Mouse (Mus musculus) A20 (cell line): ENCODE measurements at regions not wholly inside any gene's neighbourhood (a gene's known extent, or its start where the extent isn't known, plus 50 kb on each side); places are given as distances from the start of the nearest gene placed in this dataset.

Source experiments
- DNase-seq: peaks from one replicate; pipeline ENCODE4 v3.0.0-alpha.2; 2011; ENCODE audit warnings: low read depth, low spot score

- no peak for DNase-seq
Measured at GRCm38 (mm10) chr8:9050740-9051475, 360.6 kb upstream of the Arglu1 start.

GRCm38 (mm10) chr8:9048116-9048515 is 357.8 kb upstream of the Arglu1 start:
- no peak for DNase-seq

GRCm38 (mm10) chr8:9042835-9043792 is 352.8 kb upstream of the Arglu1 start:
- no peak for DNase-seq

DNA sequence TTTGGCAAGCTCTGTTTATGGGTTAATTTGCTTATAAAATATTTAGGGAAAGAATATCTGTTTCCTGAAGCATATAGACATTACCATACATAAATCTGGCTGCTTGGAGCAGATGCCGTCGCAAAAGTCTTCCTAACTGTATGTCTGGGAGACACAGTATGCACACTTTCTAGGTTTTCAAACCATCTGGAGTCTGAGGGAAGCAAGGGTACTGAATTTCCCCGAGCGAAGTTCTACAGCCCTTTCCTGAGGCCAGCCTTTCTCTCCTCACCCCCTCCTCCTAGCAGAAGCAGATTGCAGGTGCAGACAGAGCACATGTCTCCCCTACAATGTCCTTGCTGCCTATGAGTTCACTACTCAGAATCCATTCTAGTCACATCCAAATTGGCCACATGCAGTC is 338.8 kb upstream of the Arglu1 start:
- DNase-seq: no peak

- no peak for DNase-seq
Measured at GRCm38 (mm10) chr8:9027672-9028071, 337.4 kb upstream of the Arglu1 start.

- no peak for DNase-seq
Measured at GRCm38 (mm10) chr8:9025872-9026271, 335.6 kb upstream of the Arglu1 start.

- no peak for DNase-seq
Measured at GRCm38 (mm10) chr8:9025378-9025777, 335.1 kb upstream of the Arglu1 start.

- DNase-seq: no peak
Measured at GRCm38 (mm10) chr8:9020744-9021143, 330.4 kb upstream of the Arglu1 start.

DNA sequence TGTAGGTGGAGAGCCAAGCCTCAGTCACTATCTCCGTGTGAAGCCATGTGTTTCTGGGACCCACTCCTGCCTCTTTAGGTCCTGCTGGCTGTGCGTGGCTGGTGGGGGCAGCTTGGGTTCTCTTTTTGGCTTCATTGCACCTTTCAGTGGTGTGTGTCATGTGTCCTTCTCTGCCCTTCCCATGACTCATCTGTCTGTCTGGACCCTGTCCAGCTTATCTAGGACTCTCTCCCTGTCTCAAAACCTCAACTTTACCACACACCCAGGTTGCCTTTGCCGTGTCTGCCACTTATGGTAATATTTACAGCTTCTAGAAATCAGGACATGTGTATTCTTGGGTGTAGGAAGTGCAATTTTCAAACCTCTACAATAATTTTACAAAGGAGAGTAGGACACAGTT is 329.9 kb upstream of the Arglu1 start:
- DNase-seq: no peak

GRCm38 (mm10) chr8:9011785-9012510 is 321.6 kb upstream of the Arglu1 start:
- no peak for DNase-seq

DNA sequence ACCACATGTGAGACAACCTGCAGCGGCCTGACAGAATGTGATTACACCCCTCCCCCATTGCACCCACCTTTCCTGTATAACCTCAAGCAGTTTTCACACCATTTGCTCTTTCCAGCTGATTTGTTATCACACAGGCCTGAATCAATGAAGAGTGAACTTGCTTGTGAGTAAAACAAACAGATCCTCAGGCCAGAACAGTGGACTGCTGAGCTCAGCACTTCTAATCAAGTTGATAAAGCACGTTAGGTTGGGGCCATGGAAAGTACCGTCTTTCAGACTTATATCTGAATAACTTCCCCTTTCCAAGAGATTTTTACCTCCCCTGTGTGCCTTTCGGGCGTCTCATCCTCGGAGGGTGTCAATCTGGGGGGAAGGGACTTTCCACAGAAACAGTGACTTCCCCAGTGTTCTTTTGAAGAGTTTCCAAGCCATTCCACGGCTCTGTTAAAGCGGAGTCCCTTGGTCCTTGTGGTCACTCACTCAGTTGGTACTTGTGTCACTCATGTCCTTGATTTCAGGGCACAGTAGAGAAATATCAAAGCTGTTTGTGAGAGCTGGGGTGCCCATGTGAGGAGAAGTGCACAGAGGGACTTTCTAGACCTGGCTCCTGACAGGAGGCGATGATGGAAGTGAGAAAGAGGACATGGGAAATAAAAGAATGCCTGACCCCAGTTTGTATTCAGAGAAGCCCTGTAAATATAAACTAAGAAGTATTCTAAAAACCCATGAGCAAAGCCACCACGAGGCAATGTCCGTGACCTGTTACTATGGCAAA is 317.9 kb upstream of the Arglu1 start:
- no peak for DNase-seq

GRCm38 (mm10) chr8:8999914-9000313 is 309.6 kb upstream of the Arglu1 start:
- DNase-seq: no peak

DNA sequence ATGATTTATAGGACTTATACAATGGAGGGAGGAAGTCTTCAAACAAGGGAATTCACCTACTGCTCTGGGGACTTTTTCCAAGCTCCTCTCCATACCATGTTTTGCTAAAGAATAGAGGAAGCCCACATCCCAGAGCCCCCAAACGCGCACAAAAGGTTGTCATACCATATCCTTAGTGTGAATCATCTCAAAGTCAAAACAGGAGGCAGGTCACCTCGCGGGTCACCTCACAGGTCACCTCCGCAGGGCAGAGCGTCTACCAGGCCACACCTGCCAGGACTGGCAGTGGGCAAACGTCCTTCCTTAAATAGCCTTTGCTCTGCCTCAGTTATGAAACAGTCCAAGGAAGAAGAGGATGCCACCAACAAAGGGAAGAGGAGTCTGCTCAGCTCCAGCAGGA is 307.3 kb upstream of the Arglu1 start:
- DNase-seq: no peak

GRCm38 (mm10) chr8:8994596-8995189 is 304.4 kb upstream of the Arglu1 start:
- no peak for DNase-seq

GRCm38 (mm10) chr8:8994008-8994407 is 303.7 kb upstream of the Arglu1 start:
- DNase-seq: no peak

GRCm38 (mm10) chr8:8992461-8993032 is 302.2 kb upstream of the Arglu1 start:
- peak; percentile 13 for DNase-seq

GRCm38 (mm10) chr8:8991026-8991425 is 300.7 kb upstream of the Arglu1 start:
- DNase-seq: no peak

DNA sequence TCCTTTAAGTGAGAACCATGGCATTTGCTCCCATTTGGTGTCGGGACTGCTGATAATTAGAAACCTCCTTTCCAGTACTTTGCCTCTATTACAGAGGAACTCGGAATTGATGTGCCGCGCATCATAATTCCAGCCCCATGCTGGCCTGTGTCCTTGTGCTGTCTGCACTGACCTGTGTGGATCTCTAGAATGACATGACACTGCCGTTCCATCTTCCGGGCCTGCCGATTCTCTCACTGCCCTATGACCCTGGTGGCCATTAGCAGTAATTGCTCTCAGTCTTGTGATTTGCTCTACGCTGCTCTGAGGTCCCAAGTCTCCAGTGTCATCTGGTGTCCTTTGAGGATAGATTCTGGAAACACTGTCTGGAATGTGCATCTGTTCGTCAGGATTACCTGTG is 295.7 kb upstream of the Arglu1 start:
- no peak for DNase-seq

DNA sequence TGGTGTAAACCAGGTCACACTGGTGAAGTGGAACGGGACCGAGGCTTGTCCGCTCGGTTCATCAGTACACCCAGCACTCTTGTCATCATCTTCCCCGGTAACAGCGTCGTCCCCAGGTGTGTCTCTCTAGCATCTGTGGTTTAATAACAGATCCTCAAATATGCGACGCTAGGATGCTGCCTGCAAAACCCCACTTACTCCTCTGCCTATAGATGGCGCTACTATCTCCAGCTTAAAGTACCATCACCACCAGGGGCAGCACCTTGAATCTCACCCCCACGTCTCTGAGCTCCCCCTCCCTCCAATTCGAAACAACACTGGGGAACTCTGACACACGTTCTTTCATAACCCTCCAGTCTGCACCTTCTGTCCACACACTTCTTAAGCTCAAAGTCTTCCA is 295.1 kb upstream of the Arglu1 start:
- DNase-seq: no peak

GRCm38 (mm10) chr8:8984829-8985251 is 294.5 kb upstream of the Arglu1 start:
- no peak for DNase-seq
